Mouse (Mus musculus) heart, adult 10 weeks (tissue): ENCODE data around the gene Rint1. TPM values are rescaled to one million over a fixed set of nuclear protein-coding genes. Genes with fewer than 3 reads are reported as not detected.

Experiments used
- polyA plus RNA-seq: library from polyadenylated mRNA; stranded (reverse); fragments of 350-450 nt; fragmentation: Illumina TruSeq; extraction: RNeasy Lipid Tissue Mini Kit (QIAGEN cat#74804); gene quantifications from one replicate; pipeline ENCODE4 v1.2.3, GENCODE M21; 2014; ENCODE audit warnings: low read depth, low replicate concordance

Gene Rint1
- 11.9 TPM for polyA plus RNA-seq

DNA sequence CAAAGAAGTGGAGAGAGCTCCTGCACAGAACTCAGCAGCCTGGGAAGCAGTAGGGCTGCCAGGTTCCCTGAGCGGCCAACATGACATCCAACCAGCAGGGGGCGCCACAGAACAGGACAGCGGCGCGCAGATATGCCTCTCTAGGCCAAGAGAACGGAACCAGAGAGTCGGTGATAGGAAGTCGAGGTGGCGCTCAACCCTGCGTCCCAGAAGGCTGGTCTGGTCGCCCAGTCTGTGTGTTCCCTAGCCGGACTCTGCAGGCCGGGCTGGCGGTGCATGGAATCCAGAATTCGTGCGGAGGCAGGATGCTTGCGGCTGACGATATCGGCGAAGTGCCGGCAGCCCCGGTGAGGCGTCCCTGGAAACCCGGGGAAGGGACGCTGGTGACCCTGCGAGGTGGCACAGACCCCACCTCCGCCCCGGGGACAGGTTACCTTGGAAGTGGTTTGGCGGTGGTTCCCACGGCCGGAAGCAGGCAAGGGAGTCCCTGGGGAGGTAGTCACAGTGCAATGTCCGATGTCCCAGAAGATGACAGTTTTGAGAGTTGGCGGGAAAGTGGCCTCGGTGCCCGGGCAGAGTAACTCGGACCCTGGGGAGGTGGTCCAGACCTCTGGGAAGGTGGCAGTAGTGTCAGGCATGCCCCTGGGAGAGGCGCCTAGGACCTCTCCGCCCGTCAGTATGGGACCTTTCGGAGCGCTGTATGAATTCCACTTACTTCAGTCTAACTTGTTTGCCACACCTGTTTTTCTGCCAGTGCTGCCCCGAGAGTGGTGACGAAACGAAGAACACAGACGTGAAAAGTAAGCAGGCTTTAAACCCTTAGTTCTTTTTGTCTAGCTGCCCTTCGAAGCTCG lies at the start of gene Rint1:
Gene Rint1, plus strand, starts transcription at position 176 of the 854 bp plus-strand sequence.

GRCm38 (mm10) chr5:23782931-23783877 lies 4.3 kb upstream of the Rint1 start, which contains the start of gene Pus7:
Gene Pus7, minus strand, starts transcription at chr5:23783711.

GRCm38 (mm10) chr5:23843674-23844530 lies 56.4 kb downstream of the Rint1 start, which contains the start of gene Tomm7:
Gene Tomm7, minus strand, starts transcription at chr5:23844161.

Other genes with a start within 250 kb of the Rint1 start
- gene Srpk2, start 103.1 kb upstream of the Rint1 start, polyA plus RNA-seq, result 23.3 TPM
- 11.4 TPM for gene Pus7, start 4.0 kb upstream of the Rint1 start, polyA plus RNA-seq
- gene Tomm7, start 56.5 kb downstream of the Rint1 start, polyA plus RNA-seq, result 107 TPM
- gene Fam126a, start 243.0 kb downstream of the Rint1 start, polyA plus RNA-seq, result 32.6 TPM